Comparison of ENCODE assay signal across 1 mouse cellular context in the genomic region with DNA sequence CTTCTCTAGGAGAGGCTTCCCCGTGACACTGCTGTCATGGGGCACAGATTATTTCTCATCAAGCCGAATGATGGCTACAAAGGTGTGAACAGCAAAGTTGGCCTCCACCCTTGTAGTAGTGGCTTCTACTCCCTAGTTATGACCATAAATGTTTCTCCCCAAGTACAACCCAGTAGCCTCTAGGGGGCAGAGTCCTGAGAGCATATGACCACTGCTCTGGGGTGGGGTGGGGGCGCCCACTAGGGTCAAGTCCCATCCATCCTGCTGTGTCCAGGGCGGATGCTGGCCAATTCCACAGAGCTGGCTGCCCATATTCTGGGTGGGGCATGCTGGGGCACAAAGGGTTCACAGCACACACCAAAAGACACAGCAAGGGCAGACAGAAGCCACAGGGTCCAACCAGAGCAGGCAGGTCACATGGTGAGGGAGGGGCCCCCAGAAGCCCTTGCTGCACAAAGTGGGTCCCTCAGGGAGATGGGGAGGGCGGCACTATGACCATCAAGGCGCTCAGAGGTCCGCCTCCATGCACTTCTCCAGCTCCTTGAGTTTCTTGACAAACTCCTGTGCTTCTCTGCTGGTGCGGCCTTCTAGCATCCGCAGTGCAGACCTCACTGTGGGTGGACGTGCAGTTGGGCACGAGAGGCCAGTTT.
TF ChIP-seq lines count a peak whose summit lies in the region.

No protein-coding gene starts in this region.

TF ChIP-seq in MEL, 35 proteins besides CTCF, POLR2A, EP300 and RAD21:
- TF ChIP-seq MAZ (IDR thresholded peaks at IDR 0.05; ENCODE audit: low read depth, low read length) (peak; percentile 51; the same call in 1 of the 2 replicates), SMC3 (IDR thresholded peaks at IDR 0.05; ENCODE audit: low read depth, low read length) (no peak), ZMIZ1 (IDR thresholded peaks at IDR 0.05; ENCODE audit: low read depth, low read length) (no peak)
